Mouse (Mus musculus) kidney, adult 2 months (tissue): ENCODE measurements around the gene Flad1. TPM values are rescaled to one million over a fixed set of nuclear protein-coding genes. Genes with fewer than 3 reads are reported as not detected.

Experiments used
- DNase-seq: peaks from one replicate; pipeline ENCODE4 v3.0.0; 2021
- H3K27ac ChIP-seq: fragments of 200-500 bp; 2 replicates; pipeline ENCODE4 v1.5.1; 2012; ENCODE audit warnings: low read depth, low read length, control low read depth, inconsistent platforms; ENCODE audit not compliant: insufficient read depth
- H3K27me3 ChIP-seq: fragments of 200-500 bp; replicated peaks from 2 replicates; pipeline ENCODE4 v1.6.1; 2012; ENCODE audit warnings: mild to moderate bottlenecking, moderate library complexity, low read length, inconsistent platforms; ENCODE audit not compliant: control insufficient read depth, insufficient read depth
- H3K36me3 ChIP-seq: fragments of 200-500 bp; 2 replicates; pipeline ENCODE4 v1.6.1; 2012; ENCODE audit warnings: mild to moderate bottlenecking, moderate library complexity, low read length, inconsistent platforms; ENCODE audit not compliant: control insufficient read depth, insufficient read depth
- H3K4me1 ChIP-seq: fragments of 200-500 bp; 2 replicates; pipeline ENCODE4 v1.6.1; 2011; ENCODE audit warnings: low read length; ENCODE audit not compliant: control insufficient read depth, insufficient read depth
- H3K4me3 ChIP-seq: fragments of 200-500 bp; 2 replicates; pipeline ENCODE4 v1.5.1; 2011; ENCODE audit warnings: mild to moderate bottlenecking, low read depth, low read length, control low read depth; ENCODE audit not compliant: insufficient read depth
- CTCF ChIP-seq: fragments of 200-500 bp; conservative IDR thresholded peaks from 2 replicates; pipeline ENCODE4 v1.5.1; 2011; ENCODE audit warnings: low read depth, mild to moderate bottlenecking, control low read depth, low read length, moderate library complexity, mixed read lengths; ENCODE audit not compliant: insufficient read depth, insufficient read length
- POLR2A ChIP-seq: fragments of 200-500 bp; IDR thresholded peaks from one replicate; pipeline ENCODE4 v1.6.1; 2011; ENCODE audit warnings: low read depth, low read length, control low read depth
- WGBS: fragments of 180-500 bp; shearing (Covaris S2); methylation state at CpG from one replicate; pipeline ENCODE4 v1.1.7; 2018; 5-methylcytosine and 5-hydroxymethylcytosine counted together
- polyA plus RNA-seq: library from polyadenylated mRNA; depleted of rRNA; stranded (reverse); fragments of >200 nt; gene quantifications from 2 replicates; pipeline ENCODE4 v1.2.3, GENCODE M21; 2012

Gene Flad1
- polyA plus RNA-seq, 1 experiment: 54.6 TPM

DNA sequence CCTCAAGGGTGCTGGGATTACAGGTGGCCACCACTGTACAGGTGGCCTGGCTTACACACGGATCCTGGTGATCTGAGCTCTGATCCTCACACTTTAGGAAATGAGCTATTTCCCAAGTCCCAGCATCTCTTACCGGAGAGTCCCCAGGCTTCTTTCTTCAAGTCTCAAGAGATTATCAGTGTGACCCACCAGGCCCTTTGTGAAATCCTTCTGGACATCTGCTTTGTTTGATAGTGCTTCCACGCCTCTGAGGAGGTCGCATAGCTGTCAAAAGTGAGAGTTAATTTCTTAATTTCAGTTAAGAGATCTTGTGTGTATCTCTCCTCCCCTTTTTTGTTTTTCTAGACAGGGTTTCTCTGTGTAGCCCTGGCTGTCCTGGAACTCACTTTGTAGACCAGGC lies 14.2 kb upstream of the Flad1 start:
- no peak for DNase-seq
- 94% methylated on average over 4 of the region's 4 CpGs for WGBS
- H3K27me3 ChIP-seq: no peaks in the 10 kb centered on the region
- no peaks in the 10 kb centered on the region for H3K36me3 ChIP-seq
- H3K27ac ChIP-seq: no peak overlapping the region
- H3K4me1 ChIP-seq: peaks cover 6% of the 10 kb centered on the region; the same call in 1 of the 2 replicates
- no peak overlapping the region for H3K4me3 ChIP-seq
- TF ChIP-seq CTCF: no peak
- TF ChIP-seq POLR2A: no peak

DNA sequence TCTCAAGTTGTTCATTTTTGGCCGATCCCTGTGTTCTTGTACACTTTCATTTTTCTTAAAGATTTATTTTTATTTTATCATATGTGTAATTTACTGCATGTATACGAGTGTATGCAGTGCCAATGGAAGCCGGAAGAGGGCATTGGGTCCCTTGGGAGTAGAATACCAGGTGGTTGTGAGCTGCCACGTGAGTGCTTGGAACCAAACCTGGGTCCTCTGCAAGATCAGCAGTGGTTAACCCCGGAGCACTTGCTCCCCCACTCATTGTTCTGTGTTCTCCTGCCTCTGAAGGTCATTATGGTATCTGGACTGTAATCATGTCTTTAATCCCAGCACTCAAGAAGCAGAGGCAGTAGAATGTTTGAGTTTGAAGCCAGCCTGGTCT lies 13.5 kb upstream of the Flad1 start:
- no peaks in the 10 kb centered on the region for H3K36me3 ChIP-seq
- DNase-seq: no peak
- peaks cover 6% of the 10 kb centered on the region; the same call in 1 of the 2 replicates for H3K4me1 ChIP-seq
- H3K4me3 ChIP-seq: no peak overlapping the region
- WGBS: 64% methylated on average over 5 of the region's 5 CpGs
- no peaks in the 10 kb centered on the region for H3K27me3 ChIP-seq
- no peak overlapping the region for H3K27ac ChIP-seq
- TF ChIP-seq CTCF (no peak), POLR2A (no peak)

DNA sequence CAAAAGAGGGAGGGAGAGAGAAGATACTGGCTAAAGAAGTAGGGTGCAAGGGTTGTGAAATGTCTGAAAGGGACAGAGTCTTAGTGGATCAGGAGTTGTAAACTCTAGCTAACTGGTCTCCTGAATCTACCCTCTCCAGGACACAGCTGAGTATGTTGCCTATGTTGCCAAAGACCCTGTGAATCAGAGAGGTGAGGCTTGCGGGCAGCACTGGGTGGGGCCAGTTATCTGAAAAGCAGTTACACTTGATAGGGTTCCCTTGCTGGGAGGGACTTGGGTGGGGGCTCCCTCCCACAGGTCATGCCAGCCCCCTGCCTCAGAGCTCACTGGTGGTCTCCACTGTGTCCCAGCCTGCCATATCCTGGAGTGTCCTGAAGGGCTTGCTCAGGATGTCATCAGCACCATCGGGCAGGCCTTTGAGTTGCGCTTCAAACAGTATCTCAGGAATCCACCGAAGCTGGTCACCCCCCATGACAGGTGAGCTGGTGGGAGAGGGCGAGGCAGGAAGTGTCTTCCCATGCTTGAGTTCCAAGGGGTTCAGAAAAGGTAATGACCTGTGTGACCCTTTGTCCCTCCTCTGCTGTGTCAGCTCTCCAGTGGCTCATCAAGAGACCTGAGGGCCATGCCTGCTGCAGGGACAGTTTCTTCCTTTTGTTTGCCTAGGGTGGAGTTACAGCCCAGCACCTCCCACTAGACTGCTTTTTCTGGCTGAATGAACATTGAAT lies 12.9 kb upstream of the Flad1 start:
- H3K4me1 ChIP-seq: peaks cover 6% of the 10 kb centered on the region; the same call in 1 of the 2 replicates
- H3K36me3 ChIP-seq: no peaks in the 10 kb centered on the region
- no peak for DNase-seq
- WGBS: 67% methylated on average over 5 of the region's 5 CpGs
- no peak for TF ChIP-seq POLR2A
- no peak for TF ChIP-seq CTCF
- no peaks in the 10 kb centered on the region for H3K27me3 ChIP-seq
- H3K4me3 ChIP-seq: no peak overlapping the region
- H3K27ac ChIP-seq: no peak overlapping the region

DNA sequence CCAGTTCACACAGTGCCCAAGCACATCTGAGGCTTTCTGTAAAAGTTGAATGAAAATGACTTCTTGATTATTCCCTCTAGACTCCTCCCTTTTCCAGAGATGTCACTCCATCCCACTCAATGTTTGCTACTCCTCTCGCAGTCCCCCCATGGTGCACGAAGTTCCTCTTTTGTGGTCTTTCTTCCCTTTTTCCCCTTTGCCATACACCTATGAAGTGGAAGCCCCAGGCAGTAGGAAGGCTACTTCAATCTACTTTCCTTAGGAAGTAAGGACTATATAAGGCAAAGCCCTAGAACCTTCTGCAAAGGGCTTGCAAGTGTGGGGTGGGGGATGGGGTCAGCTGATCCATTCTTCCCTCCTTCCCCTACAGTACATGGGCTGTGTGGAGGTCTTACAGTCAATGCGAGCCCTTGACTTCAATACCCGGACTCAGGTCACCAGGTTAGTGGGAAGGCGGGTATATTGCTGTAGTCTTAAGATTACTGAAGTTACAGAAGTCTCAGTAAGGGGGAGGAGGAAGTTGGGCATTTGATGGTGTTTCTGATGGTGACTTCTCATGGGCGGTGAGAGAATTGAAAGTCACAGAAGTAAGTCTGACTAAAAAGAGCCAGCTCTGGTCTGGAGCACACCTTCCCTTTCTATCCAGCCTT lies 11.0 kb upstream of the Flad1 start:
- H3K27me3 ChIP-seq: no peaks in the 10 kb centered on the region
- no peaks in the 10 kb centered on the region for H3K36me3 ChIP-seq
- WGBS: 71% methylated on average over 6 of the region's 6 CpGs
- DNase-seq: no peak
- TF ChIP-seq CTCF: no peak
- TF ChIP-seq POLR2A: no peak
- H3K27ac ChIP-seq: no peak overlapping the region
- peaks cover 6% of the 10 kb centered on the region; the same call in 1 of the 2 replicates for H3K4me1 ChIP-seq
- no peak overlapping the region for H3K4me3 ChIP-seq

DNA sequence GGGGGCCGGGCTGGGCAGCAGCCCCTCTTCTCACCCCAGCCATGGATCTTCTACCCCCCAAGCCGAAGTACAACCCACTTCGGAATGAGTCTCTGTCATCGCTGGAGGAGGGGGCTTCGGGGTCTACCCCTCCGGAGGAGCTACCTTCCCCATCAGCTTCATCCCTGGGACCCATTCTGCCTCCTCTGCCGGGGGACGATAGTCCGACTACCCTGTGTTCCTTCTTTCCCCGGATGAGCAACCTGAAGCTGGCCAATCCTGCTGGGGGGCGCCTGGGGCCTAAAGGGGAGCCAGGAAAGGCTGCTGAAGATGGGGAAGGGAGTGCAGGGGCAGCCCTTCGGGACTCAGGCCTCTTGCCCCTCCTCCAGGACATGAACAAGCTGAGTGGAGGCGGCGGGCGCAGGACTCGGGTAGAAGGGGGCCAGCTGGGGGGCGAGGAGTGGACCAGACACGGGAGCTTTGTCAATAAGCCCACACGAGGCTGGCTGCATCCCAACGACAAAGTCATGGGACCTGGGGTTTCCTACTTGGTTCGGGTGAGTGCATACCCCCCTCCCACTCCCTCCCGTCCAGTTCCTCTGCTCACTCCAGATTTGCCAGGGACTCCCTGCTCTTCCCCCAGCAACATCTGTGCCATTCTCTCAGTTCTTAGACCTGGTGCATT lies 10.3 kb upstream of the Flad1 start:
- peak; percentile 20 for DNase-seq
- TF ChIP-seq POLR2A (no peak), CTCF (no peak)
- Histone ChIP-seq H3K27ac (no peak overlapping the region), H3K36me3 (no peaks in the 10 kb centered on the region), H3K4me3 (peak overlapping the region; percentile 43), H3K27me3 (no peaks in the 10 kb centered on the region), H3K4me1 (peaks cover 6% of the 10 kb centered on the region; the same call in 1 of the 2 replicates)
- WGBS: 34% methylated on average over 22 of the region's 22 CpGs

DNA sequence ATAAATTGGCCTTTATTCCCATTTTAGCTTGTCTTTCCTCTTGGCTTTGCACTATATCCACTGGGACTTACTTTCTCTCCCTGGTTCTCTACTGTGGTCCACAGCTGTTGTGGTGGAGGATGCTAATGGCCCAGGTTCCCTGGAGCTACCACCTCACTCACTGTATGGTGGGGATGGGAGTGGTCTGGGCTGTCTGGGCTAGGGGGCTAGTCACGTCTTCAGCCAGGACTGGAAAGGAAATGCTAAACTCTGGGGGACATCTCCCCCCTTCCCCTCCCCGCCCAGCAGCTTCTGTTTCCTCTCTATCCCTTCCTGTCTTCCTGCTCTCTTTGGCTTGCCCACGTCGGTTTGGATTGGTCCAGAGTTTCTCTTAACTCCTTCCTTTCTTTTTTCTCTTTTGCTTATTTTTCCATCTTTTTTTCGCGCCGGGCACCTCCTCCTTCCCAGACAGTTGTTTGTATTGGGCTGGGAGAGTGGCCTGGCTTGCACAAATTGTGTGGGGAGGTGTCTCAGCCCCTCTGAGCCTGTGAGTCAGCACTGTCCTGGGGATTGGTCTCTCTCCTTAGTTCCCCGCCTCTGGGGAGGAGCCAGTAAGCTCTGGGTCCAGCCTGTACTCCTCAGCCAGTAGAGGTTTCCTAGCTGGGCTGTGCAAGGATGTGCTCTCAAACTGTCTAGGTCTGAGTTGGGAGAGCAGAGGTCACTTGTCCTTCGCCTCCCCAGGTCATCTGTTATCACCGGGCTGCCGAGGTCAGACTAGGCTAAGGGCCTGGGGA lies 9.5 kb upstream of the Flad1 start:
- 15% methylated on average over 11 of the region's 11 CpGs for WGBS
- H3K27ac ChIP-seq: peak overlapping the region; percentile 74
- DNase-seq: peak; percentile 87
- no peaks in the 10 kb centered on the region for H3K27me3 ChIP-seq
- TF ChIP-seq CTCF (no peak), POLR2A (no peak)
- H3K4me3 ChIP-seq: peak overlapping the region; percentile 43
- H3K36me3 ChIP-seq: no peaks in the 10 kb centered on the region
- H3K4me1 ChIP-seq: peaks cover 6% of the 10 kb centered on the region; the same call in 1 of the 2 replicates

DNA sequence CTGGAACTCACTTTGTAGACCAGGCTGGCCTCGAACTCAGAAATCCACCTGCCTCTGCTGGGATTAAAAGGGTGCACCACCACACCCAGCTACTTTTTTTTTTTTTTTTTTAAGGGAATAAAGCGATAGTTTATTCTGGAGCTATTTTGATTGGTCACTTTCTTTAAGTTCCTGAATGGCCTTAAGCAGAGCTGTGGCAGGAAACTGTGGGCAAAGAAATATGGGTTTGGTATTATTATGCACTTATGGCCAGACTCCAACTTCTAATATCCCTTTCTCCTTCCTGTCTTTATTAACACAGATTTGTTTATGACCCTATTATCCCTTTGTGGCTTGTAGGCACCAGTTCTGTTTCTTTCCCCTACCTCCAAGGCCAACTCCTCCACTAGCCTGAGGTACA lies 8.8 kb upstream of the Flad1 start:
- Histone ChIP-seq H3K27me3 (no peaks in the 10 kb centered on the region), H3K4me1 (peaks cover 6% of the 10 kb centered on the region; the same call in 1 of the 2 replicates), H3K4me3 (no peak overlapping the region), H3K27ac (peak overlapping the region; percentile 74), H3K36me3 (no peaks in the 10 kb centered on the region)
- no peak for TF ChIP-seq POLR2A
- no peak for TF ChIP-seq CTCF
- no peak for DNase-seq
- 49% methylated on average over 2 of the region's 2 CpGs for WGBS
